Mouse (Mus musculus) stomach, postnatal 0 days (tissue): ENCODE data around the gene Mettl5. TPM values are rescaled to one million over a fixed set of nuclear protein-coding genes. Genes with fewer than 3 reads are reported as not detected.
A peak's percentile ranks its signal among the peaks of the same experiment; 100 is the strongest.

Experiments used
- ATAC-seq: fragments of 200-750 bp; cut with Nextera tagmentation; 2 replicates; pipeline ENCODE4 v1.8.0; 2017; ENCODE audit not compliant: low FRiP score, low TSS enrichment
- DNase-seq: peaks from one replicate; pipeline ENCODE4 v3.0.0-alpha.2; 2016; ENCODE audit warnings: low spot score
- H3K27ac ChIP-seq: fragments of 300-500 bp; sonication (generic); replicated peaks from 2 replicates; pipeline ENCODE4 v1.5.1; 2014; ENCODE audit warnings: mild to moderate bottlenecking, control low read depth
- H3K27me3 ChIP-seq: fragments of 300-500 bp; sonication (generic); 2 replicates; pipeline ENCODE4 v1.6.1; 2014; ENCODE audit warnings: low read length; ENCODE audit not compliant: control insufficient read depth, insufficient read depth
- H3K36me3 ChIP-seq: fragments of 300-500 bp; sonication (generic); 2 replicates; pipeline ENCODE4 v1.6.1; 2014; ENCODE audit warnings: low read length, mixed read lengths; ENCODE audit not compliant: control insufficient read depth, insufficient read depth
- H3K4me1 ChIP-seq: fragments of 300-500 bp; sonication (generic); replicated peaks from 2 replicates; pipeline ENCODE4 v1.6.1; 2014; ENCODE audit warnings: antibody characterized with exemption; ENCODE audit not compliant: control insufficient read depth, insufficient read depth
- H3K4me2 ChIP-seq: fragments of 300-500 bp; sonication (generic); replicated peaks from 2 replicates; pipeline ENCODE4 v1.6.1; 2014; ENCODE audit warnings: low read depth, mild to moderate bottlenecking, control low read depth, moderate library complexity
- H3K4me3 ChIP-seq: fragments of 300-500 bp; sonication (generic); 2 replicates; pipeline ENCODE4 v1.5.1; 2014; ENCODE audit warnings: low read depth, low read length, control low read depth
- H3K9ac ChIP-seq: fragments of 300-500 bp; sonication (generic); 2 replicates; pipeline ENCODE4 v1.6.1; 2014; ENCODE audit warnings: mild to moderate bottlenecking, low read length, control low read depth, mixed read lengths
- H3K9me3 ChIP-seq: fragments of 300-500 bp; sonication (generic); 2 replicates; pipeline ENCODE4 v1.6.1; 2016; ENCODE audit warnings: low read length; ENCODE audit not compliant: control insufficient read depth
- CTCF ChIP-seq: IDR thresholded peaks from 2 replicates; pipeline ENCODE4 v1.5.1; 2016; ENCODE audit warnings: antibody characterized with exemption, low read depth, mild to moderate bottlenecking, moderate library complexity
- EP300 ChIP-seq: optimal IDR thresholded peaks from 2 replicates; pipeline ENCODE3; 2016; ENCODE audit warnings: antibody characterized with exemption
- WGBS: fragments of 180-500 bp; shearing (Covaris S2); extraction: QIAGEN DNeasy Blood & Tissue Kit; methylation state at CpG from one replicate; pipeline ENCODE4 v1.1.7; 2014; 5-methylcytosine and 5-hydroxymethylcytosine counted together
- polyA plus RNA-seq: library from polyadenylated mRNA; unstranded; fragments of >200 nt; fragmentation: Nextera tagmentation; extraction: Ambion mirVana; gene quantifications from 2 replicates; pipeline ENCODE4 v1.2.1, GENCODE M21; 2015

The Mettl5 gene
- polyA plus RNA-seq, 1 experiment from 2014 or later, result 32.0 TPM

DNA sequence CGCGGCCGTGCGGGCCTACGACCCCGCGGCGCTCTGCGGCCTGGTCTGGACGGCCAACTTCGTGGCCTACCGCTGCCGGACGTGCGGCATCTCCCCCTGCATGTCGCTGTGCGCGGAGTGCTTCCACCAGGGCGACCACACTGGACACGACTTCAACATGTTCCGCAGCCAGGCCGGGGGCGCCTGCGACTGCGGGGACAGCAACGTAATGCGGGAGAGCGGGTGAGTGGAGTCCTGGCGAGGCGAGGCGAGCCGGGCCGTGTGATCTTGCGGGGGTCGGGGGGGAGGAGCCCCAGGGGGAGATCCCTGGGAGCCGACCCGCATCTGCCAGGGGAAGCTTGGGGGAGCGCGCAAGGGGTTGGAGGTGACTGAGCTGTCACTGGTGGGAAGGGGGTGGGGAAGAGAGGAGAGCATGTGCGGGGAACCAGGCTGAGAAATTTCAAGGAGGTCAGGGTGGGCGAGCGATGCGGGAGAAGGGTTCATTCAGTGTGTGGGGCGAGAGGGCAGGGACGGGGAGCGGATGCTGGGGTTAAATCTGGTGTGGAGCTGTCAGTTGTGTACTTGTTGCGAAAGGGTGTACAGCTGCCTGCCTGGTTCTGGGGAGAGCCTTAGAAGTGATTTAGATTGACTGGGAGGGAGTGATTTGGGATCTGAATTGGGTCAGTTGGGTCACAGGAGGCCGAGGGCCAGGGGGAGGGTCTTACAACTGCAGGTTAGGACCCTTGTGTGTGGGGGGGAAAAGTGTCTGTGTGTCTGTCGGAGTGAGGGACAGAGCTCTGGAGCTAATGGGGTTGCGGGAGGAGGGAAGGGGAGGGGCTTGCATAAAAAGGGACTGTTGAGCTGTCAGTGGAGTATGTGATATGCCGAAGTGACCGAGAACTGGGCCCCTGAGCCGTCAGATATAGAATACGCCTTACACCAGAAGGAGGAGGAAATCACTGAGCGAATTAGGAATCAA lies 12.5 kb upstream of the Mettl5 start:
- Histone ChIP-seq H3K36me3 (no peaks in the 10 kb centered on the region), H3K27me3 (no peaks in the 10 kb centered on the region), H3K4me3 (peak overlapping the region; percentile 100), H3K9me3 (no peaks in the 10 kb centered on the region), H3K27ac (peak overlapping the region; percentile 97), H3K4me2 (peak overlapping the region; percentile 88), H3K4me1 (no peaks in the 10 kb centered on the region), H3K9ac (peak overlapping the region; percentile 100)
- ATAC-seq (peak; percentile 68), DNase-seq (peak; percentile 69)
- under 1% methylated on average over 53 of the region's 55 CpGs for WGBS
- TF ChIP-seq CTCF (0 out of 2 replicates have a peak, but pooled peaks have one; percentile 2), EP300 (no peak)

DNA sequence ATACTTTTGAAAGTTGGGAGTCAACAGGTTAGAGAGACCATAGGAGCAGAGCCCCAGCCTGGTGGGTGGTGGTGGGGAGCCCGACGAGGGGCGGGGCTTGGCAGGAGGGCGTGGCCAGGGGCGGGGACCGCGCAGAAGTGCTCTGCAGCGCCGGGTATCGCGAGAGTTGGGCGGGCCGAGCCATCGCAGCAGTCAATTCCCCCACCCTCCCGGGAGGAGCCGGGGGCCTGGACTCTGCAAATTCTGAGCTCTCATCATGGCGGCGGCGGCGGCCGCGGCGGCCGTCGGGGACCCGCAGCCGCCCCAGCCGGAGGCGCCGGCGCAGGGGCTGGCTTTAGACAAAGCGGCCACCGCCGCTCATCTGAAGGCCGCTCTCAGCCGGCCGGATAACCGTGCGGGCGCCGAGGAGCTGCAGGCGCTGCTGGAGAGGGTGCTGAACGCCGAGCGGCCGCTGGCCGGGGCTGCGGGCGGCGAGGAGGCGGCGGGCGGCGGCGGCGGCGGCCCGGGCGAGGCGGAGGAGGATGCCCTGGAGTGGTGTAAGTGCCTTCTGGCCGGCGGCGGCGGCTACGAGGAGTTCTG lies 11.7 kb upstream of the Mettl5 start, which contains the start of gene Ubr3:
Gene Ubr3, plus strand, starts transcription at position 208 of the 579 bp plus-strand sequence.
- WGBS, result under 1% methylated on average over 48 of the region's 65 CpGs
- Histone ChIP-seq H3K27ac (peak within 1 kb of the TSS; percentile 97), H3K4me1 (no peaks in the 10 kb centered on the region), H3K4me3 (peak within 1 kb of the TSS; percentile 100), H3K27me3 (no peaks in the 10 kb centered on the region), H3K9me3 (no peaks in the 10 kb centered on the region), H3K36me3 (no peaks in the 10 kb centered on the region), H3K9ac (peak within 1 kb of the TSS; percentile 100), H3K4me2 (peak within 1 kb of the TSS; percentile 88)
- DNase-seq, result peak; percentile 98
- TF ChIP-seq CTCF (no peak), EP300 (peak; percentile 99)
- ATAC-seq, result peak; percentile 99

DNA sequence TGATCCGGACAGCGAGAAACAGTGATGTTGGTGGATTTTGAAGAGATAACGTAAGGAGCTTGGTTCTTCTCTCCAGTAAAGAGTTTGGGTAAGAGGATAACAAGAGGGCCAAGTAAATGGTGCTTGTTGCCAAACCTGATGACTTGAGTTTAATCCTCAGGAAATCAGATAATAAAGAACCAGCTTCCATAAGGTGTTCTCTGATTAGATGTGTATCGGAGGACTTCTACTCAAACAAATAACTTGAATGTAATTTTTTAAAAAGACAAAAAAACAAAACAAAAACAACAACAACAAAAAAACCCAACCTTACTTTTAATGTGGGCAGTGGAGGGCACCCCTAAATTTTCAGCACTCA lies 10.8 kb upstream of the Mettl5 start:
- Histone ChIP-seq H3K36me3 (no peaks in the 10 kb centered on the region), H3K4me1 (no peaks in the 10 kb centered on the region), H3K9ac (no peak overlapping the region), H3K4me3 (no peak overlapping the region), H3K27ac (no peak overlapping the region), H3K27me3 (no peaks in the 10 kb centered on the region), H3K4me2 (no peak overlapping the region), H3K9me3 (no peaks in the 10 kb centered on the region)
- ATAC-seq (no peak), DNase-seq (no peak)
- WGBS, result 92% methylated on average over 4 of the region's 4 CpGs
- TF ChIP-seq EP300, result no peak
- no peak for TF ChIP-seq CTCF

DNA sequence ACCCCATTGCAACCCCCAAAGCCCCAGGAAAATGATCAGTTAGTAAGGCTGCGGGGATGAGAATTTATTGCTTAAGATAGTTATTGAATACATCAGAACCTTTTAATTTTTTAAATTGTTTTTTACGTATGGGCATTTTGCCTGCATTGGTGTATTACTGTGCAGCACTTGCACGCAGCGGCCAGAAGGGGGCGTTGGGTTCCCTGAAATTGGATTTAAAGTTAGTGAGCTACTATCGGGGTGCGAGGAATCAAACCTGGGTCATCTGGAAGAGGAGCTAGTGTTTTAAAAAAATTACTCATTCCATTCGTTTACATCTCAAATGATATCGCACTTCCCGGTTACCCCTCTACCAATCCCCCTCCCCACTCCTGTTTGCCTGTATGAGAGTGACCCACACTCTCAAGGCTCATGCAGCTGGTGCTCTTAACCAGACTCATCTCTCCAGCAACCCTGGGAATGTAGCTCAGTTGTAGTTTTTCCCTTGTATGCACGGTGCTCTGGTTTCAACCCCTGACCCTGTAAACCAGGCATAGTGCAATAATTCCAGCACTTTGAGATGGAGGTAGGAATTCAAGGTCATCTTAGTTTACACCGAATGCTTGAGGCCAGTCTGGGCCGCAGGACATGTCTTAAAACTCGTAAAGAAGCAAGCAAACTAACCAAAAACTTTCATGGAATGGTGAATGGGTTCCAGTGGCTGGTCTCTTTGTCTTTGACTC lies 10.2 kb upstream of the Mettl5 start:
- TF ChIP-seq CTCF, result peak; percentile 57
- TF ChIP-seq EP300, result no peak
- H3K9ac ChIP-seq, result no peak overlapping the region
- DNase-seq, result no peak
- H3K4me3 ChIP-seq, result no peak overlapping the region
- no peak overlapping the region for H3K27ac ChIP-seq
- no peaks in the 10 kb centered on the region for H3K9me3 ChIP-seq
- 62% methylated on average over 14 of the region's 14 CpGs for WGBS
- no peaks in the 10 kb centered on the region for H3K27me3 ChIP-seq
- H3K36me3 ChIP-seq, result no peaks in the 10 kb centered on the region
- no peak overlapping the region for H3K4me2 ChIP-seq
- ATAC-seq, result no peak
- no peaks in the 10 kb centered on the region for H3K4me1 ChIP-seq

- no peak overlapping the region for H3K4me3 ChIP-seq
- H3K36me3 ChIP-seq, result no peaks in the 10 kb centered on the region
- WGBS, result 74% methylated on average over 5 of the region's 5 CpGs
- no peak overlapping the region for H3K27ac ChIP-seq
- H3K4me1 ChIP-seq, result no peaks in the 10 kb centered on the region
- H3K4me2 ChIP-seq, result no peak overlapping the region
- H3K9ac ChIP-seq, result no peak overlapping the region
- H3K9me3 ChIP-seq, result no peaks in the 10 kb centered on the region
- ATAC-seq, result no peak
- TF ChIP-seq EP300 (no peak), CTCF (no peak)
- H3K27me3 ChIP-seq, result no peaks in the 10 kb centered on the region
- DNase-seq, result no peak
Observed at GRCm38 (mm10) chr2:69893891-69894290, 8.5 kb upstream of the Mettl5 start.
